ENCODE assay signal across 25 mouse cellular contexts in genomic region chr2:119370116-119370515, GRCm38 (mm10). TPM values are rescaled to one million over a fixed set of nuclear protein-coding genes. Genes with fewer than 3 reads are reported as not detected.
DNase-seq lines count a peak whose midpoint lies in the region; TF ChIP-seq lines count a peak whose summit lies in the region.
"Had no signal": no experiment of that assay in that cellular context is flagged by ENCODE, and none has a peak within 500 bp of the region (broad histone marks: within the 10 kb centered on the region; RNA-seq: fewer than 3 reads in every experiment).

No protein-coding gene starts in this region.

- H3K4me1 ChIP-seq in liver, adult 2 months (ENCODE audit: control insufficient read depth, insufficient read depth, low read length): peaks cover 1% of the 10 kb centered on the region; the same call in 1 of the 2 replicates
- no peaks in the 10 kb centered on the region for H3K4me1 ChIP-seq in hindbrain, embryonic 10.5 days (replicated peaks)
- H3K4me1 ChIP-seq: forebrain, embryonic 15.5 days; heart, embryonic 12.5 days; hindbrain, embryonic 15.5 days had no signal

- H3K9ac ChIP-seq in liver, adult 2 months (ENCODE audit: low read depth, low read length): no peak overlapping the region
- H3K9ac ChIP-seq: forebrain, embryonic 15.5 days; heart, embryonic 12.5 days; hindbrain, embryonic 15.5 days had no signal

- no peak for TF ChIP-seq CTCF in liver, adult 2 months (IDR thresholded peaks at IDR 0.05; ENCODE audit: low read depth, low read length)

- WGBS in liver, adult 2 months: 52% methylated on average over 10 of the region's 10 CpGs
- WGBS in hindbrain, embryonic 10.5 days: 94% methylated on average over 10 of the region's 10 CpGs

- H3K9me3 ChIP-seq in hindbrain, embryonic 10.5 days: no peaks in the 10 kb centered on the region
- H3K9me3 ChIP-seq: forebrain, embryonic 15.5 days; heart, embryonic 12.5 days; hindbrain, embryonic 15.5 days had no signal

- DNase-seq in liver, adult 2 months (ENCODE audit: extremely low read depth, low read depth, low spot score): peak; percentile 57
- DNase-seq in liver (no peak), MN1 (ENCODE audit: low spot score) (peak; percentile 36), NIH3T3 (ENCODE audit: low read depth) (peak; percentile 26)
- peak; percentile 82 for DNase-seq in adrenal gland, postnatal 14 days
- DNase-seq in cerebellum, adult 18-20 months: no peak
- DNase-seq in thymus, postnatal 4 days: no peak
- DNase-seq in hindbrain, embryonic 10.5 days (ENCODE audit: low spot score): no peak
- DNase-seq: B cell, adult 2 months; cerebellum, adult 9-10 months; cerebellum, postnatal 36 days; gastrocnemius, adult 2 months; gastrocnemius, postnatal 36 days; heart, adult 2 months; kidney, adult 8-10 months; layer of hippocampus, postnatal 36 days; left cerebral cortex, postnatal 4 days; midbrain, embryonic 14.5 days; right cerebral cortex, postnatal 4 days had no signal

- H3K36me3 ChIP-seq in liver, adult 2 months (ENCODE audit: control insufficient read depth, insufficient read depth, low read length): peaks cover 16% of the 10 kb centered on the region; the same call in 1 of the 2 replicates
- peaks cover 76% of the 10 kb centered on the region for H3K36me3 ChIP-seq in hindbrain, embryonic 10.5 days

- no peaks in the 10 kb centered on the region for H3K27me3 ChIP-seq in liver, adult 2 months (ENCODE audit: control insufficient read depth, insufficient read depth, low read length)
- no peaks in the 10 kb centered on the region for H3K27me3 ChIP-seq in hindbrain, embryonic 10.5 days (ENCODE audit: insufficient read depth, poor library complexity, severe bottlenecking)
- H3K27me3 ChIP-seq: forebrain, embryonic 15.5 days; heart, embryonic 12.5 days; hindbrain, embryonic 15.5 days had no signal

- H3K27ac ChIP-seq in liver, adult 2 months (replicated peaks; ENCODE audit: insufficient read depth, low read depth, low read length): no peak overlapping the region
- no peak overlapping the region for H3K27ac ChIP-seq in hindbrain, embryonic 10.5 days
- H3K27ac ChIP-seq: forebrain, embryonic 15.5 days; gastrocnemius, adult 2 months; heart, adult 2 months; hindbrain, embryonic 15.5 days; kidney, postnatal 0 days had no signal

- no peak overlapping the region for H3K4me3 ChIP-seq in liver, adult 2 months (ENCODE audit: insufficient read depth, low read depth, low read length)
- H3K4me3 ChIP-seq in hindbrain, embryonic 10.5 days: no peak overlapping the region
- H3K4me3 ChIP-seq: forebrain, embryonic 15.5 days; gastrocnemius, adult 2 months; heart, adult 2 months; heart, embryonic 12.5 days; hindbrain, embryonic 15.5 days had no signal

- H3K79me2 ChIP-seq in liver, adult 2 months (ENCODE audit: control insufficient read depth, insufficient read depth, low read length): no peaks in the 10 kb centered on the region

- TF ChIP-seq POLR2A in liver, adult 2 months (IDR thresholded peaks at IDR 0.05; ENCODE audit: extremely low read depth, insufficient read depth, low read length): no peak

RNA-seq across cellular contexts. Expression of gene Chac1, which starts 19.1 kb away (rescaled TPM):
- 3.2 and 5.5 TPM in 2 replicates for total RNA-seq in liver, adult 2 months (2014; rRNA removed)
- polyA plus RNA-seq in liver, adult 2 months (2012; rRNA removed): 4.1 and 6.1 TPM in 2 replicates
- total RNA-seq in adrenal gland, postnatal 14 days (2021): 3.7 and 6.2 TPM in 2 replicates
- 0.67 and 0.81 TPM in 2 replicates for polyA plus RNA-seq in hindbrain, embryonic 10.5 days (2016; fragmentation: Nextera tagmentation; extraction: Ambion mirVana)
- total RNA-seq: monocyte, adult 5-6 weeks had no signal
- polyA plus RNA-seq: inflammation-experienced regulatory T-cells, adult 6 months had no signal

RNA-seq across cellular contexts. Expression of gene Dll4, which starts 44.5 kb away (rescaled TPM):
- total RNA-seq in liver, adult 2 months (2014; rRNA removed): 3.0 and 5.2 TPM in 2 replicates
- polyA plus RNA-seq in liver, adult 2 months (2012; rRNA removed): 3.1 and 4.1 TPM in 2 replicates
- 13.7 and 14.4 TPM in 2 replicates for total RNA-seq in adrenal gland, postnatal 14 days (2021)
- 4.7 and 5.8 TPM in 2 replicates for polyA plus RNA-seq in hindbrain, embryonic 10.5 days (2016; fragmentation: Nextera tagmentation; extraction: Ambion mirVana)
- total RNA-seq: monocyte, adult 5-6 weeks had no signal
- polyA plus RNA-seq: inflammation-experienced regulatory T-cells, adult 6 months had no signal

Comparison
In these comparisons a context has a peak if more than half of its experiments do, and no peak if none do; other contexts are left out.
1. DNase-seq: peak in liver, adult 2 months (single experiment), MN1 (single experiment), NIH3T3 (single experiment) and adrenal gland, postnatal 14 days (single experiment); none in liver (single experiment), cerebellum, adult 18-20 months (0 of 2), thymus, postnatal 4 days (single experiment) and hindbrain, embryonic 10.5 days (single experiment).